19 mouse cellular contexts compared by ENCODE assay signal in the genomic region with DNA sequence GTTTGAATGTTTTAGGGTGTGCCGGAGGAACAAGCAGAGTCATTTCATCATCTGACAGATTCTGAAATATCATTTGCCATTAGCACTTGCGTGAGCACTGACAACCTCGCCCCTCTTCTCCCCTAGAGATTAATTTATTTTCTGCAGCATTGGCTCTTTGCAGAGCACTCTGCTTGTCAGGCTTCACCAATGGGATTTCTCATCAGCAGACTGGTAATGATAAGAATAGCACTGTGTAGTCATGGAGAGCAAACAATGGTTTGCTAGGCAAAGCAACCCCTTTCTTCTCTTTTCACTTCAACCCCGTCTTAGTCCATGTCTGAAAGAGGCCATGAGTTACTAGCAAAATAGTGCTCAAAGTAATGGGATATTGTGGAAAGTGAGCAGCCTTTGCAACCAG.
DNase-seq lines count a peak whose midpoint lies in the region; ATAC-seq and TF ChIP-seq lines count a peak whose summit lies in the region.
"Had no signal": no experiment of that assay in that cellular context is flagged by ENCODE, and none has a peak within 500 bp of the region (broad histone marks: within the 10 kb centered on the region; RNA-seq: fewer than 3 reads in every experiment).

No protein-coding gene starts in this region.

- H3K27me3 ChIP-seq in hindbrain, embryonic 14.5 days (ENCODE audit: control insufficient read depth, insufficient read depth, low read length), result no peaks in the 10 kb centered on the region
- H3K27me3 ChIP-seq in midbrain, embryonic 14.5 days (ENCODE audit: control insufficient read depth, insufficient read depth, low read length), result no peaks in the 10 kb centered on the region
- H3K27me3 ChIP-seq in intestine, embryonic 16.5 days (replicated peaks; ENCODE audit: control insufficient read depth, insufficient read depth, low read length), result no peaks in the 10 kb centered on the region
- H3K27me3 ChIP-seq: limb, embryonic 12.5 days; liver, embryonic 13.5 days; lung, embryonic 15.5 days had no signal

- ATAC-seq in hindbrain, embryonic 14.5 days (ENCODE audit: low FRiP score), result peak; percentile 60; the same call in 1 of the 2 replicates
- ATAC-seq in midbrain, embryonic 14.5 days (ENCODE audit: low FRiP score, low TSS enrichment), result peak; percentile 58; the same call in 1 of the 2 replicates
- no peak for ATAC-seq in intestine, embryonic 16.5 days
- ATAC-seq: intestine, postnatal 0 days had no signal

- H3K27ac ChIP-seq in hindbrain, embryonic 14.5 days, result no peak overlapping the region
- H3K27ac ChIP-seq in midbrain, embryonic 14.5 days (replicated peaks; ENCODE audit: low read depth, low read length), result no peak overlapping the region
- no peak overlapping the region for H3K27ac ChIP-seq in intestine, embryonic 16.5 days (ENCODE audit: low read length)
- H3K27ac ChIP-seq: left cerebral cortex, adult 2 months; limb, embryonic 12.5 days; liver, embryonic 13.5 days; lung, embryonic 15.5 days; macrophage had no signal

- no peak overlapping the region for H3K4me3 ChIP-seq in hindbrain, embryonic 14.5 days (replicated peaks; ENCODE audit: low read length)
- no peak overlapping the region for H3K4me3 ChIP-seq in midbrain, embryonic 14.5 days (replicated peaks; ENCODE audit: low read depth, low read length)
- H3K4me3 ChIP-seq in intestine, embryonic 16.5 days (ENCODE audit: low read length), result no peak overlapping the region
- H3K4me3 ChIP-seq: left cerebral cortex, adult 2 months; limb, embryonic 12.5 days; liver, embryonic 13.5 days; lung, embryonic 15.5 days had no signal

- no peak overlapping the region for H3K4me2 ChIP-seq in hindbrain, embryonic 14.5 days (replicated peaks)
- no peak overlapping the region for H3K4me2 ChIP-seq in midbrain, embryonic 14.5 days (ENCODE audit: low read length)
- no peak overlapping the region for H3K4me2 ChIP-seq in intestine, embryonic 16.5 days (ENCODE audit: low read depth, low read length)
- H3K4me2 ChIP-seq: limb, embryonic 12.5 days; liver, embryonic 13.5 days; lung, embryonic 15.5 days had no signal

- H3K4me1 ChIP-seq in hindbrain, embryonic 14.5 days (replicated peaks; ENCODE audit: control insufficient read depth, insufficient read depth, low read length), result peaks cover 5% of the 10 kb centered on the region
- no peaks in the 10 kb centered on the region for H3K4me1 ChIP-seq in midbrain, embryonic 14.5 days (ENCODE audit: control insufficient read depth, insufficient read depth, low read length)
- no peaks in the 10 kb centered on the region for H3K4me1 ChIP-seq in intestine, embryonic 16.5 days (ENCODE audit: control insufficient read depth, insufficient read depth, low read length)
- H3K4me1 ChIP-seq: limb, embryonic 12.5 days; liver, embryonic 13.5 days; lung, embryonic 15.5 days had no signal

- DNase-seq in brain, adult 2 months (ENCODE audit: low read depth, low spot score), result peak; percentile 10
- peak; percentile 64 for DNase-seq in brain, embryonic 14.5 days (ENCODE audit: low read depth)
- no peak for DNase-seq in hindbrain, embryonic 14.5 days (ENCODE audit: low spot score)
- DNase-seq in midbrain, embryonic 14.5 days, result peak; percentile 53
- no peak for DNase-seq in heart, adult 11 months
- DNase-seq in spleen, postnatal 4 days (ENCODE audit: low spot score in 2 of 2), result no peak
- DNase-seq: adrenal gland, postnatal 36 days; cerebellum, adult 9-10 months; gastrocnemius, postnatal 36 days; heart, postnatal 4 days; liver, embryonic 13.5 days; spleen, adult 18-20 months had no signal

- TF ChIP-seq CTCF in brain, embryonic 14.5 days (IDR thresholded peaks at IDR 0.05; ENCODE audit: borderline replicate concordance, extremely low read depth, insufficient read depth, insufficient read length), result no peak

- H3K9ac ChIP-seq in hindbrain, embryonic 14.5 days, result no peak overlapping the region
- no peak overlapping the region for H3K9ac ChIP-seq in midbrain, embryonic 14.5 days (replicated peaks; ENCODE audit: low read length)
- H3K9ac ChIP-seq in intestine, embryonic 16.5 days (ENCODE audit: low read depth, low read length), result no peak overlapping the region
- H3K9ac ChIP-seq: limb, embryonic 12.5 days; liver, embryonic 13.5 days; lung, embryonic 15.5 days had no signal

- no peaks in the 10 kb centered on the region for H3K9me3 ChIP-seq in hindbrain, embryonic 14.5 days (ENCODE audit: control insufficient read depth, low read length)
- H3K9me3 ChIP-seq in midbrain, embryonic 14.5 days (ENCODE audit: control insufficient read depth, low read length), result no peaks in the 10 kb centered on the region
- H3K9me3 ChIP-seq in intestine, embryonic 16.5 days (ENCODE audit: control insufficient read depth, low read length), result no peaks in the 10 kb centered on the region
- H3K9me3 ChIP-seq: G1E; limb, embryonic 12.5 days; liver, embryonic 13.5 days; lung, embryonic 15.5 days had no signal

- 16% methylated on average over 4 of the region's 4 CpGs for WGBS in hindbrain, embryonic 14.5 days
- WGBS in midbrain, embryonic 14.5 days, result 19% methylated on average over 4 of the region's 4 CpGs
- WGBS in intestine, embryonic 16.5 days, result 54% methylated on average over 4 of the region's 4 CpGs

- TF ChIP-seq POLR2A in brain, embryonic 14.5 days (IDR thresholded peaks at IDR 0.05; ENCODE audit: borderline replicate concordance, extremely low read depth, insufficient read depth, insufficient read length, poor library complexity, severe bottlenecking), result no peak

- H3K36me3 ChIP-seq in hindbrain, embryonic 14.5 days (replicated peaks; ENCODE audit: control insufficient read depth, insufficient read depth), result no peaks in the 10 kb centered on the region
- no peaks in the 10 kb centered on the region for H3K36me3 ChIP-seq in midbrain, embryonic 14.5 days (ENCODE audit: control insufficient read depth, insufficient read depth, low read length)
- no peaks in the 10 kb centered on the region for H3K36me3 ChIP-seq in intestine, embryonic 16.5 days (ENCODE audit: control insufficient read depth, insufficient read depth, low read length)
- H3K36me3 ChIP-seq: G1E; limb, embryonic 12.5 days; liver, embryonic 13.5 days; lung, embryonic 15.5 days had no signal

Comparison
In these comparisons a context has a peak if more than half of its experiments do, and no peak if none do; other contexts are left out.
1. DNase-seq: peak in brain, adult 2 months (single experiment), brain, embryonic 14.5 days (single experiment) and midbrain, embryonic 14.5 days (single experiment); none in hindbrain, embryonic 14.5 days (single experiment), heart, adult 11 months (single experiment) and spleen, postnatal 4 days (0 of 2).